ENCODE assay signal across 8 mouse cellular contexts in genomic region chr7:24175337-24175711, GRCm38 (mm10). TPM values are rescaled to one million over a fixed set of nuclear protein-coding genes. Genes with fewer than 3 reads are reported as not detected.
A peak's percentile ranks its signal among the peaks of the same experiment; 100 is the strongest.
DNase-seq lines count a peak whose midpoint lies in the region; ATAC-seq and TF ChIP-seq lines count a peak whose summit lies in the region.

No protein-coding gene starts in this region.

- no peak overlapping the region for H3K27ac ChIP-seq in kidney, adult 2 months (ENCODE audit: insufficient read depth, low read depth, low read length)
- no peak overlapping the region for H3K27ac ChIP-seq in cortical plate, adult 2 months (ENCODE audit: insufficient read depth, low read length)
- no peak overlapping the region for H3K27ac ChIP-seq in hindbrain, embryonic 13.5 days
- H3K27ac ChIP-seq in midbrain, embryonic 11.5 days (ENCODE audit: low read depth, low read length): no peak overlapping the region

- ATAC-seq in hindbrain, embryonic 13.5 days (ENCODE audit: low FRiP score): 0 out of 2 replicates have a peak, but pooled peaks have one; percentile 34
- no peak; the same call in 1 of the 2 replicates for ATAC-seq in midbrain, embryonic 11.5 days (ENCODE audit: low FRiP score)
- ATAC-seq in erythroid progenitor cell, adult 5-6 weeks (replicated peaks; ENCODE audit: low FRiP score, poor library complexity, severe bottlenecking): no peak

- peak overlapping the region; percentile 59 for H3K4me3 ChIP-seq in kidney, adult 2 months (ENCODE audit: insufficient read depth, low read depth, low read length)
- H3K4me3 ChIP-seq in cortical plate, adult 2 months (ENCODE audit: insufficient read depth, low read length): peak overlapping the region; percentile 67
- H3K4me3 ChIP-seq in hindbrain, embryonic 13.5 days: peak overlapping the region; percentile 58
- peak overlapping the region; percentile 48 for H3K4me3 ChIP-seq in midbrain, embryonic 11.5 days (ENCODE audit: low read depth, low read length)

- no peak for DNase-seq in kidney, adult 2 months
- no peak for DNase-seq in kidney, postnatal 36 days
- no peak for DNase-seq in midbrain, embryonic 11.5 days (ENCODE audit: low spot score, missing footprints)
- DNase-seq in frontal cortex, postnatal 25 days (ENCODE audit: low spot score in 2 of 2): no peak
- DNase-seq in layer of hippocampus, postnatal 25 days (ENCODE audit: extremely low spot score in 1 of 2, low spot score in 1 of 2): no peak

- WGBS in kidney, adult 2 months: 56% methylated on average over 6 of the region's 6 CpGs
- 58% methylated on average over 6 of the region's 6 CpGs for WGBS in hindbrain, embryonic 13.5 days
- 65% methylated on average over 6 of the region's 6 CpGs for WGBS in midbrain, embryonic 11.5 days

- no peak for TF ChIP-seq CTCF in kidney, adult 2 months (conservative IDR thresholded peaks at IDR 0.05; ENCODE audit: insufficient read depth, insufficient read length, low read depth, low read length)
- no peak for TF ChIP-seq CTCF in cortical plate, adult 2 months (IDR thresholded peaks at IDR 0.05; ENCODE audit: extremely low read depth, insufficient read depth, low read length)

- peak overlapping the region; percentile 54 for H3K4me2 ChIP-seq in hindbrain, embryonic 13.5 days
- peak overlapping the region; percentile 49 for H3K4me2 ChIP-seq in midbrain, embryonic 11.5 days

- H3K9me3 ChIP-seq in hindbrain, embryonic 13.5 days: no peaks in the 10 kb centered on the region
- no peaks in the 10 kb centered on the region for H3K9me3 ChIP-seq in midbrain, embryonic 11.5 days (ENCODE audit: control insufficient read depth, low read length)

- no peaks in the 10 kb centered on the region for H3K4me1 ChIP-seq in kidney, adult 2 months (ENCODE audit: control insufficient read depth, insufficient read depth, low read length)
- H3K4me1 ChIP-seq in cortical plate, adult 2 months (ENCODE audit: control insufficient read depth, insufficient read depth, low read length): no peaks in the 10 kb centered on the region
- H3K4me1 ChIP-seq in hindbrain, embryonic 13.5 days (replicated peaks): peaks cover 7% of the 10 kb centered on the region
- no peaks in the 10 kb centered on the region for H3K4me1 ChIP-seq in midbrain, embryonic 11.5 days (ENCODE audit: control insufficient read depth, insufficient read depth, low read length)

- TF ChIP-seq POLR2A in kidney, adult 2 months (IDR thresholded peaks at IDR 0.05; ENCODE audit: low read depth, low read length): no peak
- TF ChIP-seq POLR2A in cortical plate, adult 2 months (IDR thresholded peaks at IDR 0.05; ENCODE audit: extremely low read depth, insufficient read depth, low read length): no peak

- H3K36me3 ChIP-seq in kidney, adult 2 months (ENCODE audit: control insufficient read depth, insufficient read depth, low read length): no peaks in the 10 kb centered on the region
- H3K36me3 ChIP-seq in hindbrain, embryonic 13.5 days: no peaks in the 10 kb centered on the region
- no peaks in the 10 kb centered on the region for H3K36me3 ChIP-seq in midbrain, embryonic 11.5 days (ENCODE audit: control insufficient read depth, insufficient read depth, low read length)

- H3K27me3 ChIP-seq in kidney, adult 2 months (replicated peaks; ENCODE audit: control insufficient read depth, insufficient read depth, low read length): no peaks in the 10 kb centered on the region
- no peaks in the 10 kb centered on the region for H3K27me3 ChIP-seq in hindbrain, embryonic 13.5 days
- H3K27me3 ChIP-seq in midbrain, embryonic 11.5 days (ENCODE audit: control insufficient read depth, insufficient read depth, low read length): no peaks in the 10 kb centered on the region

- peak overlapping the region; percentile 75; the same call in 1 of the 2 replicates for H3K9ac ChIP-seq in hindbrain, embryonic 13.5 days
- peak overlapping the region; percentile 71 for H3K9ac ChIP-seq in midbrain, embryonic 11.5 days (ENCODE audit: low read length)

RNA-seq across cellular contexts. Expression of gene Zfp114, which starts 0.5 kb away (rescaled TPM):
- polyA plus RNA-seq in kidney, adult 2 months (2012; rRNA removed): 0.30 and 0.60 TPM in 2 replicates
- polyA plus RNA-seq in cortical plate, adult 2 months (2012; rRNA removed): 1.6 and 2.0 TPM in 2 replicates
- 5.0 and 5.9 TPM in 2 replicates for polyA plus RNA-seq in hindbrain, embryonic 13.5 days (2015; fragmentation: Nextera tagmentation; extraction: Ambion mirVana)
- 4.6 and 4.8 TPM in 2 replicates for polyA plus RNA-seq in midbrain, embryonic 11.5 days (2014; fragmentation: Nextera tagmentation; extraction: Ambion mirVana)
- 0.42 TPM in 1 of 2 replicates, not detected in the other for total RNA-seq in erythroid progenitor cell, adult 5-6 weeks (2015; ENCODE audit: low replicate concordance)
- not detected in 2 replicates for total RNA-seq in erythroid progenitor cell, adult 5-6 weeks (2017; ENCODE audit: low replicate concordance)
- total RNA-seq in layer of hippocampus, postnatal 25 days (2021): 1 to 10 TPM; 3.6 to 3.9 TPM

RNA-seq across cellular contexts. Expression of gene Zfp111, which starts 35.9 kb away (rescaled TPM):
- 2.2 and 2.5 TPM in 2 replicates for polyA plus RNA-seq in kidney, adult 2 months (2012; rRNA removed)
- polyA plus RNA-seq in cortical plate, adult 2 months (2012; rRNA removed): 4.1 and 4.2 TPM in 2 replicates
- polyA plus RNA-seq in hindbrain, embryonic 13.5 days (2015; fragmentation: Nextera tagmentation; extraction: Ambion mirVana): 5.3 and 5.5 TPM in 2 replicates
- polyA plus RNA-seq in midbrain, embryonic 11.5 days (2014; fragmentation: Nextera tagmentation; extraction: Ambion mirVana): 10.5 and 11.3 TPM in 2 replicates
- total RNA-seq in erythroid progenitor cell, adult 5-6 weeks (2015; ENCODE audit: low replicate concordance): 0.72 and 4.2 TPM in 2 replicates
- total RNA-seq in erythroid progenitor cell, adult 5-6 weeks (2017; ENCODE audit: low replicate concordance): 0.51 and 1.1 TPM in 2 replicates
- total RNA-seq in layer of hippocampus, postnatal 25 days (2021): 10 to 100 TPM in 1 of 2 experiments, 1 to 10 TPM in 1; 8.8 to 11.3 TPM

RNA-seq across cellular contexts. Expression of gene Zfp235, which starts 41.4 kb away (rescaled TPM):
- polyA plus RNA-seq in kidney, adult 2 months (2012; rRNA removed): 5.6 and 6.6 TPM in 2 replicates
- 19.3 and 19.9 TPM in 2 replicates for polyA plus RNA-seq in cortical plate, adult 2 months (2012; rRNA removed)
- polyA plus RNA-seq in hindbrain, embryonic 13.5 days (2015; fragmentation: Nextera tagmentation; extraction: Ambion mirVana): 20.0 and 20.8 TPM in 2 replicates
- polyA plus RNA-seq in midbrain, embryonic 11.5 days (2014; fragmentation: Nextera tagmentation; extraction: Ambion mirVana): 13.5 and 16.6 TPM in 2 replicates
- 5.4 TPM in 1 of 2 replicates, not detected in the other for total RNA-seq in erythroid progenitor cell, adult 5-6 weeks (2015; ENCODE audit: low replicate concordance)
- total RNA-seq in erythroid progenitor cell, adult 5-6 weeks (2017; ENCODE audit: low replicate concordance): not detected in 2 replicates
- 10 to 100 TPM; 19.7 to 23.1 TPM for total RNA-seq in layer of hippocampus, postnatal 25 days (2021)
